Mouse (Mus musculus) c-Kit-positive CD71-positive TER-119-negative erythroid progenitor cells, embryonic 14.5 days (primary cell): ENCODE data around the gene Dop1b.
A peak's percentile ranks its signal among the peaks of the same experiment; 100 is the strongest.
"Not testable (repeated sequence)": the region's sequence is repeated elsewhere in the genome, so short reads cannot be mapped to it uniquely, and the experiment has no call there.

Experiments used
- DNase-seq: peaks from one replicate; pipeline ENCODE4 v3.0.0-alpha.2; 2013; ENCODE audit warnings: low read depth

The Dop1b gene

DNA sequence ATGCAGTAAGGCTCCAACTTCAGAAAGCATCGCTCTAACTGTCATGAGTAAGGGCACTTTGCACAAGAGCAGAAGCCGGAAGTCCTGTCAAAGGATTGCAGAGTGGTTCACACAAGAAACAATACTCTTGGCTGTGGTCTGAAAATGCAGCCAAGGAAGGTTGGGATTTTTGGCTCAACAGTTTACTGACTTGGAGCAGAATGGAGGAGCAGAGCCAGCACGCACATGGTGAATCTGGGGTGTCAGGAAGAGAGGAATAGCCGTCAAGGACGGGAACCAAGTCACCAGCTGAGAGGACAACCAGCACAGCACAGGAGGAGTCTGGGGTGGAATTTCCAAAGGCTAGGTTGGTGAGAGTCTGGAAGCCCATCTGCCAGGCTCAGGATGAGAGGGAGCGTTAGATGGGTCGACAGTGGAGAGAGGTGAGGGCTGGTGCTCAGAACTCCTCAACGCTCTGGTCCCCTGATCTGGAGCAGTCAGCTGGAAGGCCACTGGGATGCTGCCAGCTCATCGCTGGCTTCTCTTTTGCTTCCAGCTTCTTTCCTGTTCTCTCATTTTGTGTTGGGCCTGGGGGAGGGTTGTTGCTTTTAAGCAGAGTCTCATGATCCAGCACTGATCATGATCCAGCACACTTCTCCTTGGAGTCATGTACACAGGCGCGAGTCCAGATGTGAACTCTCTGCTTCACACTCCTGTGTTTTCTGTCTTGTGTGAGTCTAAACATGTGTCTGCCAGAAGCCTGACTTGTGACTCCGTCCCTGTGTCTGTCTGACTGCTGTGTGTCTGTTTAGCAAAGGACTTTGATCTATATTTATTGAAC lies 85.5 kb downstream of the Dop1b start:
- no peak for DNase-seq

DNA sequence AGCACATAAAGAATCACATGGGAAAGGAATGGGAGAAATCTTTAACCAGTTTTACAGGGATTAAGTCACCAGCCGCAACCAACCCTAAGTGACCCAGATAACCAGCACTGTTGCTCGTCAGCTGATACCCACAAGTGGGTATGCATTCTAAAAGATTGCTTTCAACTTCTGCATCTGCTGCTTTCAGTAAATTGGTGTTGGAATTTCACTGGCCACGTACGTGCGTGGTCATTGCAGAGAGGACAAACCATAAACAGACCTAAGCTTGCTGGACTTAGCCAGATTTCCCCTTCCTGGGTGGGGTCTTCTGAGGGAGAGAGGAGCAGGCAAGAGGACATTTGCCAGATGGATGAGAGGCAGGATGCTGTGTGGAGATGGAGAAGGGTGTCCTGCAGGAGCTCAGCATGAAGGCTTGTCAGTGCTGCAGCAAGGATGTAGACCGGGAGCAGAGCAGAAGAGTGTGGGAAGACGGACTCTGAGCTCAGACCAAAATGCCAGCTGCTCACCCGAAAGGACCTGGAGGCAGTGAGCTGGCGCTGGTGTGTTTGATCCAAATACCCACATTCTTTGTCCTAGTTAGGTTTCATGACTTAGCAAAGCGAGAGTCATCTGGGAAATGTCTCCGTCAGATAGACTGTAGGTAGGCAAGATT lies 86.3 kb downstream of the Dop1b start:
- DNase-seq, result no peak

DNA sequence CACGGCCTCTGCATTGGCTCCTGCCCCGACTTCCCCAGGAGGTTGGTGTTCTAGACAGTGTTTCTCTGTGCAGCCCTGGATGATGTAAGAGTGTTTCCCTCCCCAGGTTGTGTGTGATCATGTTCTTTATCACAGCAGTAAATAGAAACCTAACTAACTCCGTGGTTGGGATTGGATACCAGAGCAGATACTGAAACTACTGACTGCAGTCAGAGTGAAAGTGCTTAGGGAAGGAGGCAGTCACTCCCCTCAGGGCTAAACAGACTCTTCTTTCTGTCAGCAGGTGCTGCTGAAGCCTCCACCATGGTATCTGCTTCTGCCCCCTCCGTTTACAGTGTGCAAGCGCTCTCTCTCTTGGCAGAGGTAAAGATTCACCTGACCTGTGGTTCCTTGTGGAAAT lies 86.9 kb downstream of the Dop1b start:
- DNase-seq, result no peak

GRCm38 (mm10) chr16:93799071-93799470 lies 87.4 kb downstream of the Dop1b start:
- DNase-seq, result no peak

GRCm38 (mm10) chr16:93799936-93800335 lies 88.2 kb downstream of the Dop1b start:
- DNase-seq, result no peak

DNA sequence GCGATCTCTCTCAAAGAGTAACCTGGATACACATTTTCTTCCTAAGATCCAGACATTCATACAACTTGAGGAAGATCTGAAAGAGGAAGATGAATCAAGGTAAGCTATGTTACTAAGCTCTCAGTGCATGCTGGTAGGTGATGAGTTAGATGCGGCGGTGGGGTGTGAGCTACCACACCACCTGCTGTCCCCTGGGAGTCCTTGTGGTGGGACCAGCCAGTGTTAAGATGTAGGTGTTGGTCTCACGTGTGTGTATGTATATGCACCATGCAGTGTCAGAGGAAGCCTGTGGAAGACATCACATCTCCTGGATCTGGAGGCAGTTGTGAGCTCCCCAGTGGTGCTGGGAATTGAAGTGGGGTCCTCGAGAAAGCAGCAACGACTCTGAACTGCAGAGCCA lies 95.5 kb downstream of the Dop1b start:
- no peak for DNase-seq

- no peak for DNase-seq
Measured at GRCm38 (mm10) chr16:93807961-93808554, 96.4 kb downstream of the Dop1b start.

DNA sequence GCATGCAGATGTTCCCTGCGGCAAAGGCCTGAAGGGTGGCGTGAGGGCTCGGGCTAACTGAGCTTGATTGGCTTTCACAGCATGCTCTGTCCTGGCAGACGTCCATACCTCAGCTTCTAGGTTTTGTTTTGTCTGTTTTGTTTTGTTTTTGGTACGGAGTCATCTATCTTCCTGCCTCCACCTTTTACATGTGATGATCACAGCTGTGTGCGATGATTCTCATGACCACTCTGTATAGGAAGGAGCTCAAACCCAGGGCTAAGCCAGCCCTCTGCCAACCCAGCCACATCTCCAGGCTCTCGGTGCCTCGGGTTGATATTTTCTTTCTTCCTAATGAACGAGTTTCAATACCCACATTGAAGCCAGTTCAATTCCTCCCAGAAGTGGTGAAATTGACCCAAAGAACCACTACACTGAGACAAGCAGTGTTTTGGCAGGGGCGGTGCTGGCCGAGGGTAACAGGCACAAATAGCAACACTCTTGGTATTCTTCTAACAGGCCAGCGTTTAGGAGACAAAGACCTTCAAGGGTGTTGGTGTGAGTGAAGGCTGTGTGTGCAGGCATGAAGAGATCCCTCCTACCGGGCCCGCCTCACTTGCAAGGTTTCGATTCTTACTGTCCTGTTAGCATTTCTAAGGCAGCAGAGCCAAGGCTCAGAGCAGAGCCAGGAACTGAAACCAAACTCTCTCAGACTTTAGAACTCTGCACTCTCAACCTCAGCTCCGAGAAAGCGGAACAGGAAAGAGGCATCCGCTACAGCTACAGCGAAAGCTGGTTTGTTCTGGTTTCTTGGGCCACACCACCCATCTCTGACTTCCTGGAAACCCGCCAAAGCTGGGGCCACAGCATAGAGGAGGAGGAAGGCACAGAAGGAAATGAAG lies 104.4 kb downstream of the Dop1b start:
- DNase-seq, result peak; percentile 70

DNA sequence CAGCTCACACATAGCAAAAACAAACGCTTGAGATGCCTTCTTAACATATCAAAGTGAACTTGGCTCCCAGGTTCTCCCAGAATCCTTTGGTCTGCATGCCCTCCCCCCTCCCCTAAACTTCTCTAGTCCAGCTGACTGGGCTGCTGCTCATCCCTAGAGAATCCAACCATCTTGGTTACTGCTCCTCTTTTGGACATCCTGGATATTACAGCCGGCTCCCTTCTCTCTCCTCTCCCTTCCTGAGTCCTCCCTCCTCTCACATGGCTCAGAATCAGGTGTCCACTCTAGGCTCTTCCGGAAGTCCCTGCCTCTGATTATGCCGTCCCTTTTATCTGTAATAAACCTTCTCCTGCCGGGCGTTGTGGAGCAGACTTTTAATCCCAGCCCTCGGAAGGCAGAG lies 105.2 kb downstream of the Dop1b start:
- DNase-seq, result no peak

- DNase-seq, result no peak
Measured at GRCm38 (mm10) chr16:93817371-93817770, 105.7 kb downstream of the Dop1b start.

- peak; percentile 51 for DNase-seq
Measured at GRCm38 (mm10) chr16:93818691-93819324, 107.1 kb downstream of the Dop1b start.

DNA sequence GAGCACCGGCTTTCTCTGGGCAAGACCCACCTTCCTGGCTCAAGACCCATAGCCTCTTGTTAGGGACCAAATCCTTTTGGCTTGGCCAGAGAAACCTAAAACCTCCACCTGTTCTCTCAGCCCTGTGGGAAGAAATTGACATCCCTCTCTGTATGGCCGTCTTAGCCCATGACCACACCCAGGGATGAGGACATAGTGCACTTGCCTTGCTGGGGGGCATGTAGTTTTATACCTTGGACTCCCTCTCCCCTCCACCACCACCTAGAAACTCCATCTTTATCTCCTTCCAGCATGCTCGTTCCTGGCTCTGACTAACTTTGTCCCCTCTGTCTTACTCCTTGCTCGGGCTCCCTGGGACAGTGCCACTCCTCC lies 107.6 kb downstream of the Dop1b start:
- no peak for DNase-seq

GRCm38 (mm10) chr16:93820040-93820439 lies 108.3 kb downstream of the Dop1b start:
- no peak for DNase-seq

GRCm38 (mm10) chr16:93821706-93822105 lies 110.0 kb downstream of the Dop1b start:
- no peak for DNase-seq

GRCm38 (mm10) chr16:93822433-93823225 lies 110.9 kb downstream of the Dop1b start:
- not testable (repeated sequence) for DNase-seq

GRCm38 (mm10) chr16:93824799-93825198 lies 113.1 kb downstream of the Dop1b start:
- DNase-seq, result no peak

- no peak for DNase-seq
Measured at GRCm38 (mm10) chr16:93825463-93825862, 113.8 kb downstream of the Dop1b start.

- no peak for DNase-seq
Measured at GRCm38 (mm10) chr16:93826054-93826453, 114.3 kb downstream of the Dop1b start.

DNA sequence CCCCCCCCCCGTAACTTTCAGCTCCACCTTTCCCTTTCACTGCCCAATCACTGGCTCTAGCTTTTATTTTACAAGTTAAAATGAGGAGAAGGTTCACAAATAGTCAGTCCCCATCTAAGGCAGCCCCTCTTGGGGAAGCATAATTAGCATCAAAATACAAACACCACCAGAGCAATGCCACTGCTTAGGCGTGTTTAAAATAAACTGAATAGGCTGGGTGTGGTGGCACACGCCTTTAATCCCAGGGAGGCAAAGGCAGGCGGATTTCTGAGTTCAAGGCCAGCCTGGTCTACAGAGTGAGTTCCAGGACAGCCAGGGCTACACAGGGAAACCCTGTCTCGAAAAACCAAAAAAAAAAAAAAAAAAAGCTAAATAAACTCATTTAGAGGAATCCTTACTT lies 114.8 kb downstream of the Dop1b start:
- DNase-seq, result not testable (repeated sequence)

- no peak for DNase-seq
Measured at GRCm38 (mm10) chr16:93826909-93827308, 115.2 kb downstream of the Dop1b start.

DNA sequence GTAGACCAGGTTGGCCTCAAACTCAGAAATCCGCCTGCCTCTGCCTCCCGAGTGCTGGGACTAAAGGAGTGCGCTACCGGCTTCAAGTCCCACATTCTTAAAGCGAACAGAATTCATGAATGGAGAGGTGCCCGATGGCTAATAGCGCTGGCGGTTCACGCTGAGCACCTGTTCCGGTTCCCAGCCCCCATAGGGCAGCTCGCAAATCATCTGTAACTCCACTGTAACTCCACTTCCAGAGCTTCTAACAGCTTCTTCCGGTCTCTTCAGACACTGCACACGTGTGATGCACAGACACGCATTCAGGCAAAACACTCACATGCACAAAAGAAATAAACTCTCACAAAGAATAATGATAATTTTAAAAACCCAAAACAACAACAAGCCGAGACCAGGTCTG lies 117.8 kb downstream of the Dop1b start:
- DNase-seq, result no peak
